ENCODE assay signal across 22 mouse cellular contexts in genomic region chr8:122086064-122086463, GRCm38 (mm10).
DNase-seq lines count a peak whose midpoint lies in the region.
"Had no signal": no experiment of that assay in that cellular context is flagged by ENCODE, and none has a peak within 500 bp of the region (broad histone marks: within the 10 kb centered on the region; RNA-seq: fewer than 3 reads in every experiment).

No protein-coding gene starts in this region.

- peak; percentile 22 for DNase-seq in cerebellum, adult 11 months
- no peak for DNase-seq in cerebellum, postnatal 4 days (ENCODE audit: low spot score in 2 of 2)
- DNase-seq in left cerebral cortex, postnatal 4 days, result peak; percentile 22
- DNase-seq in left cerebral cortex, postnatal 14 days (ENCODE audit: low spot score in 2 of 2), result no peak
- peak; percentile 36 for DNase-seq in cerebellum, adult 9-11 months
- DNase-seq in heart, postnatal 14 days, result no peak
- DNase-seq in hindbrain, embryonic 10.5 days (ENCODE audit: low spot score), result no peak
- DNase-seq: adrenal gland, adult 2 months; embryo, embryonic 11 days; kidney, adult 9 months; kidney, postnatal 14 days; lung, adult 18-20 months; lung, postnatal 10 days had no signal

- 79% methylated on average over 12 of the region's 12 CpGs for WGBS in hindbrain, embryonic 10.5 days

- peaks cover 37% of the 10 kb centered on the region for H3K4me1 ChIP-seq in hindbrain, embryonic 10.5 days (replicated peaks)
- H3K4me1 ChIP-seq: forebrain, embryonic 15.5 days; liver, embryonic 12.5 days; neural tube, embryonic 13.5 days had no signal

- no peak overlapping the region for H3K27ac ChIP-seq in hindbrain, embryonic 10.5 days
- H3K27ac ChIP-seq: embryonic facial prominence, embryonic 15.5 days; forebrain, embryonic 15.5 days; hindbrain, postnatal 0 days; layer of hippocampus, adult 2 months; limb, embryonic 13.5 days; liver, embryonic 12.5 days; neural tube, embryonic 13.5 days had no signal

- H3K36me3 ChIP-seq in hindbrain, embryonic 10.5 days, result no peaks in the 10 kb centered on the region
- H3K36me3 ChIP-seq: embryonic facial prominence, embryonic 15.5 days; forebrain, embryonic 15.5 days; limb, embryonic 13.5 days; liver, embryonic 12.5 days; midbrain, embryonic 10.5 days; neural tube, embryonic 13.5 days had no signal

- intact Hi-C loops in left cerebral cortex, postnatal 4 days (cut with DNase I), result no loop called here
- intact Hi-C loops in left cerebral cortex, postnatal 14 days (cut with DNase I), result no loop called here
- intact Hi-C loops in heart, postnatal 14 days (cut with DNase I), result no loop called here

- no peak overlapping the region for H3K4me3 ChIP-seq in hindbrain, embryonic 10.5 days
- H3K4me3 ChIP-seq: embryonic facial prominence, embryonic 15.5 days; forebrain, embryonic 15.5 days; layer of hippocampus, adult 2 months; limb, embryonic 13.5 days; liver, embryonic 12.5 days; midbrain, embryonic 10.5 days; myocyte; neural tube, embryonic 13.5 days had no signal

- H3K9me3 ChIP-seq in hindbrain, embryonic 10.5 days, result no peaks in the 10 kb centered on the region
- H3K9me3 ChIP-seq: embryonic facial prominence, embryonic 15.5 days; forebrain, embryonic 15.5 days; limb, embryonic 13.5 days; liver, embryonic 12.5 days; midbrain, embryonic 10.5 days; neural tube, embryonic 13.5 days had no signal

- peaks cover 80% of the 10 kb centered on the region for H3K27me3 ChIP-seq in hindbrain, embryonic 10.5 days (ENCODE audit: insufficient read depth, poor library complexity, severe bottlenecking)
- H3K27me3 ChIP-seq: forebrain, embryonic 15.5 days; neural tube, embryonic 13.5 days had no signal

Comparison
In these comparisons a context has a peak if more than half of its experiments do, and no peak if none do; other contexts are left out.
1. DNase-seq: peak in cerebellum, adult 11 months (single experiment), left cerebral cortex, postnatal 4 days (single experiment) and cerebellum, adult 9-11 months (single experiment); none in cerebellum, postnatal 4 days (0 of 2), left cerebral cortex, postnatal 14 days (0 of 2), heart, postnatal 14 days (0 of 2) and hindbrain, embryonic 10.5 days (single experiment).